Mouse (Mus musculus): Measurements from ENCODE around the gene Kdm7a. TPM values are rescaled to one million over a fixed set of nuclear protein-coding genes. Genes with fewer than 3 reads are reported as not detected.

Gene Kdm7a
- polyA plus RNA-seq (2014; fragmentation: Nextera tagmentation; extraction: Ambion mirVana), result 7.3 and 8.5 TPM in 2 replicates

- H3K9ac ChIP-seq (ENCODE audit: low read depth, low read length), result peak within 1 kb of the TSS; percentile 86
- peaks cover 12% of the 10 kb centered on the region for H3K4me1 ChIP-seq (replicated peaks; ENCODE audit: control insufficient read depth, insufficient read depth, low read length)
- peak within 1 kb of the TSS; percentile 91 for H3K4me3 ChIP-seq (ENCODE audit: low read depth, low read length)
- peak within 1 kb of the TSS; percentile 83 for H3K27ac ChIP-seq (ENCODE audit: low read depth, low read length)
- 0 out of 2 replicates have a peak, but pooled peaks cover 2% of the 10 kb centered on the region for H3K27me3 ChIP-seq (replicated peaks; ENCODE audit: control insufficient read depth, insufficient read depth, low read length)
- ATAC-seq (replicated peaks; ENCODE audit: low FRiP score) (peak; percentile 74), DNase-seq (ENCODE audit: low spot score) (peak; percentile 83)
- H3K36me3 ChIP-seq (ENCODE audit: control insufficient read depth, insufficient read depth, low read length), result no peaks in the 10 kb centered on the region
- peak within 1 kb of the TSS; percentile 91 for H3K4me2 ChIP-seq
- H3K9me3 ChIP-seq (ENCODE audit: control insufficient read depth, low read length), result no peaks in the 10 kb centered on the region
- WGBS, result under 1% methylated on average over 99 of the region's 124 CpGs
These were observed at the start of gene Kdm7a for GRCm38 (mm10) chr6:39206581-39207461. Gene Kdm7a (minus strand): TSS chr6:39206789.

GRCm38 (mm10) chr6:39255271-39255670, 48.7 kb upstream of the Kdm7a start:
- H3K9ac ChIP-seq (ENCODE audit: low read depth, low read length), result no peak overlapping the region
- ATAC-seq (replicated peaks; ENCODE audit: low FRiP score), result no peak
- 77% methylated on average over 8 of the region's 8 CpGs for WGBS
- no peaks in the 10 kb centered on the region for H3K4me1 ChIP-seq (replicated peaks; ENCODE audit: control insufficient read depth, insufficient read depth, low read length)
- H3K4me3 ChIP-seq (ENCODE audit: low read depth, low read length), result no peak overlapping the region
- no peak overlapping the region for H3K27ac ChIP-seq (ENCODE audit: low read depth, low read length)
- H3K9me3 ChIP-seq (ENCODE audit: control insufficient read depth, low read length), result no peaks in the 10 kb centered on the region
- DNase-seq (ENCODE audit: low spot score), result no peak
- H3K36me3 ChIP-seq (ENCODE audit: control insufficient read depth, insufficient read depth, low read length), result no peaks in the 10 kb centered on the region
- H3K4me2 ChIP-seq, result no peak overlapping the region
- H3K27me3 ChIP-seq (replicated peaks; ENCODE audit: control insufficient read depth, insufficient read depth, low read length), result peaks cover 30% of the 10 kb centered on the region

GRCm38 (mm10) chr6:39250055-39250454, 43.5 kb upstream of the Kdm7a start:
- no peaks in the 10 kb centered on the region for H3K36me3 ChIP-seq (ENCODE audit: control insufficient read depth, insufficient read depth, low read length)
- no peaks in the 10 kb centered on the region for H3K9me3 ChIP-seq (ENCODE audit: control insufficient read depth, low read length)
- H3K4me2 ChIP-seq, result no peak overlapping the region
- H3K27me3 ChIP-seq (replicated peaks; ENCODE audit: control insufficient read depth, insufficient read depth, low read length), result peaks cover 2% of the 10 kb centered on the region
- DNase-seq (ENCODE audit: low spot score) (no peak), ATAC-seq (replicated peaks; ENCODE audit: low FRiP score) (no peak)
- WGBS, result 82% methylated on average over 2 of the region's 2 CpGs
- no peak overlapping the region for H3K27ac ChIP-seq (ENCODE audit: low read depth, low read length)
- no peaks in the 10 kb centered on the region for H3K4me1 ChIP-seq (replicated peaks; ENCODE audit: control insufficient read depth, insufficient read depth, low read length)
- no peak overlapping the region for H3K4me3 ChIP-seq (ENCODE audit: low read depth, low read length)
- no peak overlapping the region for H3K9ac ChIP-seq (ENCODE audit: low read depth, low read length)

GRCm38 (mm10) chr6:39249176-39249770, 42.7 kb upstream of the Kdm7a start:
- Histone ChIP-seq H3K9me3 (ENCODE audit: control insufficient read depth, low read length) (no peaks in the 10 kb centered on the region), H3K4me3 (ENCODE audit: low read depth, low read length) (no peak overlapping the region), H3K27me3 (replicated peaks; ENCODE audit: control insufficient read depth, insufficient read depth, low read length) (no peaks in the 10 kb centered on the region), H3K4me2 (no peak overlapping the region), H3K4me1 (replicated peaks; ENCODE audit: control insufficient read depth, insufficient read depth, low read length) (no peaks in the 10 kb centered on the region), H3K36me3 (ENCODE audit: control insufficient read depth, insufficient read depth, low read length) (no peaks in the 10 kb centered on the region), H3K9ac (ENCODE audit: low read depth, low read length) (no peak overlapping the region), H3K27ac (ENCODE audit: low read depth, low read length) (no peak overlapping the region)
- 44% methylated on average over 16 of the region's 16 CpGs for WGBS
- ATAC-seq (replicated peaks; ENCODE audit: low FRiP score) (no peak; the same call in 1 of the 2 replicates), DNase-seq (ENCODE audit: low spot score) (no peak)

- no peak overlapping the region for H3K9ac ChIP-seq (ENCODE audit: low read depth, low read length)
- no peaks in the 10 kb centered on the region for H3K36me3 ChIP-seq (ENCODE audit: control insufficient read depth, insufficient read depth, low read length)
- ATAC-seq (replicated peaks; ENCODE audit: low FRiP score) (no peak), DNase-seq (ENCODE audit: low spot score) (no peak)
- H3K4me2 ChIP-seq, result no peak overlapping the region
- H3K4me1 ChIP-seq (replicated peaks; ENCODE audit: control insufficient read depth, insufficient read depth, low read length), result no peaks in the 10 kb centered on the region
- no peak overlapping the region for H3K4me3 ChIP-seq (ENCODE audit: low read depth, low read length)
- WGBS, result 85% methylated on average over 9 of the region's 9 CpGs
- no peaks in the 10 kb centered on the region for H3K9me3 ChIP-seq (ENCODE audit: control insufficient read depth, low read length)
- H3K27ac ChIP-seq (ENCODE audit: low read depth, low read length), result no peak overlapping the region
- no peaks in the 10 kb centered on the region for H3K27me3 ChIP-seq (replicated peaks; ENCODE audit: control insufficient read depth, insufficient read depth, low read length)
These were observed 37.5 kb upstream of the Kdm7a start for GRCm38 (mm10) chr6:39244066-39244465.

- no peaks in the 10 kb centered on the region for H3K27me3 ChIP-seq (replicated peaks; ENCODE audit: control insufficient read depth, insufficient read depth, low read length)
- ATAC-seq (replicated peaks; ENCODE audit: low FRiP score) (no peak), DNase-seq (ENCODE audit: low spot score) (no peak)
- H3K4me2 ChIP-seq, result no peak overlapping the region
- 62% methylated on average over 8 of the region's 8 CpGs for WGBS
- no peaks in the 10 kb centered on the region for H3K36me3 ChIP-seq (ENCODE audit: control insufficient read depth, insufficient read depth, low read length)
- H3K9me3 ChIP-seq (ENCODE audit: control insufficient read depth, low read length), result no peaks in the 10 kb centered on the region
- H3K4me1 ChIP-seq (replicated peaks; ENCODE audit: control insufficient read depth, insufficient read depth, low read length), result no peaks in the 10 kb centered on the region
- H3K27ac ChIP-seq (ENCODE audit: low read depth, low read length), result no peak overlapping the region
- H3K4me3 ChIP-seq (ENCODE audit: low read depth, low read length), result no peak overlapping the region
- no peak overlapping the region for H3K9ac ChIP-seq (ENCODE audit: low read depth, low read length)
These were observed 36.9 kb upstream of the Kdm7a start for GRCm38 (mm10) chr6:39243511-39243961.

- ATAC-seq (replicated peaks; ENCODE audit: low FRiP score) (no peak), DNase-seq (ENCODE audit: low spot score) (no peak)
- Histone ChIP-seq H3K9ac (ENCODE audit: low read depth, low read length) (no peak overlapping the region), H3K4me3 (ENCODE audit: low read depth, low read length) (no peak overlapping the region), H3K4me2 (no peak overlapping the region), H3K9me3 (ENCODE audit: control insufficient read depth, low read length) (no peaks in the 10 kb centered on the region), H3K27me3 (replicated peaks; ENCODE audit: control insufficient read depth, insufficient read depth, low read length) (no peaks in the 10 kb centered on the region), H3K27ac (ENCODE audit: low read depth, low read length) (no peak overlapping the region), H3K4me1 (replicated peaks; ENCODE audit: control insufficient read depth, insufficient read depth, low read length) (no peaks in the 10 kb centered on the region), H3K36me3 (ENCODE audit: control insufficient read depth, insufficient read depth, low read length) (no peaks in the 10 kb centered on the region)
- 65% methylated on average over 8 of the region's 8 CpGs for WGBS
These were observed 36.3 kb upstream of the Kdm7a start for GRCm38 (mm10) chr6:39242718-39243471.

GRCm38 (mm10) chr6:39241421-39241891, 34.9 kb upstream of the Kdm7a start:
- ATAC-seq (replicated peaks; ENCODE audit: low FRiP score) (no peak), DNase-seq (ENCODE audit: low spot score) (no peak)
- no peaks in the 10 kb centered on the region for H3K4me1 ChIP-seq (replicated peaks; ENCODE audit: control insufficient read depth, insufficient read depth, low read length)
- H3K27ac ChIP-seq (ENCODE audit: low read depth, low read length), result no peak overlapping the region
- H3K4me3 ChIP-seq (ENCODE audit: low read depth, low read length), result no peak overlapping the region
- H3K9me3 ChIP-seq (ENCODE audit: control insufficient read depth, low read length), result no peaks in the 10 kb centered on the region
- no peaks in the 10 kb centered on the region for H3K36me3 ChIP-seq (ENCODE audit: control insufficient read depth, insufficient read depth, low read length)
- H3K9ac ChIP-seq (ENCODE audit: low read depth, low read length), result no peak overlapping the region
- no peak overlapping the region for H3K4me2 ChIP-seq
- WGBS, result 82% methylated on average over 4 of the region's 4 CpGs
- H3K27me3 ChIP-seq (replicated peaks; ENCODE audit: control insufficient read depth, insufficient read depth, low read length), result no peaks in the 10 kb centered on the region
